Mouse (Mus musculus) heart, embryonic 13.5 days (tissue): ENCODE measurements at regions not wholly inside any gene's neighbourhood (a gene's known extent, or its start where the extent isn't known, plus 50 kb on each side); places are given as distances from the start of the nearest gene placed in this dataset.

ENCODE experiments used
- ATAC-seq: fragments of 200-750 bp; cut with Nextera tagmentation; 2 replicates; pipeline ENCODE4 v1.8.0; 2017; ENCODE audit warnings: moderate TSS enrichment; ENCODE audit not compliant: insufficient number of reproducible peaks, low FRiP score, low TSS enrichment; ENCODE audit errors: extremely low read depth
- H3K27ac ChIP-seq: fragments of 300-500 bp; sonication (generic); replicated peaks from 2 replicates; pipeline ENCODE4 v1.5.1; 2015; ENCODE audit warnings: moderate library complexity, mild to moderate bottlenecking, inconsistent platforms
- H3K27me3 ChIP-seq: fragments of 300-500 bp; sonication (generic); replicated peaks from 2 replicates; pipeline ENCODE4 v1.6.1; 2015; ENCODE audit warnings: mild to moderate bottlenecking, inconsistent platforms
- H3K36me3 ChIP-seq: fragments of 300-500 bp; sonication (generic); 2 replicates; pipeline ENCODE4 v1.6.1; 2015; ENCODE audit warnings: mild to moderate bottlenecking, inconsistent platforms
- H3K4me1 ChIP-seq: fragments of 300-500 bp; sonication (generic); 2 replicates; pipeline ENCODE4 v1.6.1; 2015; ENCODE audit warnings: inconsistent platforms
- H3K4me2 ChIP-seq: fragments of 300-500 bp; sonication (generic); 2 replicates; pipeline ENCODE4 v1.6.1; 2015; ENCODE audit warnings: inconsistent platforms, mild to moderate bottlenecking, moderate library complexity
- H3K4me3 ChIP-seq: fragments of 300-500 bp; sonication (generic); 2 replicates; pipeline ENCODE4 v1.5.1; 2015; ENCODE audit warnings: moderate library complexity, mild to moderate bottlenecking, inconsistent platforms
- H3K9ac ChIP-seq: fragments of 300-500 bp; sonication (generic); 2 replicates; pipeline ENCODE4 v1.6.1; 2015; ENCODE audit warnings: inconsistent platforms, mild to moderate bottlenecking, moderate library complexity
- H3K9me3 ChIP-seq: fragments of 300-500 bp; sonication (generic); 2 replicates; pipeline ENCODE4 v1.6.1; 2016; ENCODE audit warnings: inconsistent platforms
- WGBS: fragments of 180-500 bp; shearing (Covaris S2); methylation state at CpG from one replicate; pipeline ENCODE4 v1.1.7; 2015; ENCODE audit warnings: mixed read lengths; 5-methylcytosine and 5-hydroxymethylcytosine counted together

DNA sequence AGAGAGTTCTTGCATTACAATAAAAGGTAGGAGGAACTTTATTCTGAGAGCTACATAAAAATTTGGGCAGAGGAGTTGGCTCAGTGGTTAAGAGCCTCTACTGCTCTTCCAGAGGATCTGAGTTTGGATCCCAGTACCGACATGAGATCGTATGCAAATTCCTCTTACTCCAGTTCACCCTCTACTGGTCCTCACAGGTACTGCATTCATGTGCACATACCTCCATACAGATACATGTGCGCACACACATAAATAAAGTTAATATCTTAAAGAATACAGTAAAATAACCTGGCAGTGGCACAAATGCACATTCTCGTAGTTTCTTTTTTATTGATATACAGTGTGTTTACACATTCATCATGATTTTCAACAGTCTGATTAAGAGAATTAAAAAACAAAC lies 232.4 kb downstream of the Vps13c start:
- no peaks in the 10 kb centered on the region for H3K4me1 ChIP-seq
- H3K27me3 ChIP-seq: no peaks in the 10 kb centered on the region
- 0 out of 2 replicates have a peak, but pooled peaks cover 3% of the 10 kb centered on the region for H3K9me3 ChIP-seq
- 79% methylated on average over 4 of the region's 4 CpGs for WGBS
- no peak for ATAC-seq
- no peak overlapping the region for H3K27ac ChIP-seq
- no peaks in the 10 kb centered on the region for H3K36me3 ChIP-seq
- no peak overlapping the region for H3K4me3 ChIP-seq
- H3K4me2 ChIP-seq: no peak overlapping the region
- no peak overlapping the region for H3K9ac ChIP-seq

DNA sequence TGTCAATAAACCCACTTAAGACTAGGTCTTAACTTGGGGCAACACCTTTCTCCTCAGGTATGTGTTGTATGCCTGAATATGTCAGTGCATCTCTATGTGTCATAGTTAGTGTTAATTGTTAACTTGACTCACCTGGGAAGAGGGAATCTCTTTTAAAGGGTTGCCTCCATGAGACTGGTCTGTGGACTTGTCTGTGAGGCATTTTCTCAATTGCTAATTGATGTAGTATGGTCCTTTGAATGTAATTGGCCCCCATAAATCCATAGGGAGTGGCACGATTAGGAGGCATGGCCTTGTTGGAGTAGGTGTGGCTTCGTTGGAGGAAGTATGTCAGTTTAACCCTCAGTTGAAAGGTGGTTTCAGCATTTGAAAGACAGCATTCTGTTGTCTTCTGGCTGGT lies 237.1 kb downstream of the Vps13c start:
- no peak overlapping the region for H3K4me3 ChIP-seq
- no peak for ATAC-seq
- H3K27me3 ChIP-seq: no peaks in the 10 kb centered on the region
- H3K36me3 ChIP-seq: no peaks in the 10 kb centered on the region
- no peak overlapping the region for H3K4me2 ChIP-seq
- no peak overlapping the region for H3K27ac ChIP-seq
- 0 out of 2 replicates have a peak, but pooled peaks cover 3% of the 10 kb centered on the region for H3K9me3 ChIP-seq
- 73% methylated on average over 2 of the region's 2 CpGs for WGBS
- H3K9ac ChIP-seq: no peak overlapping the region
- no peaks in the 10 kb centered on the region for H3K4me1 ChIP-seq

- Histone ChIP-seq H3K27me3 (no peaks in the 10 kb centered on the region), H3K4me2 (no peak overlapping the region), H3K4me1 (no peaks in the 10 kb centered on the region), H3K27ac (no peak overlapping the region), H3K9ac (no peak overlapping the region), H3K36me3 (no peaks in the 10 kb centered on the region), H3K9me3 (no peaks in the 10 kb centered on the region), H3K4me3 (no peak overlapping the region)
- 83% methylated on average over 4 of the region's 4 CpGs for WGBS
- ATAC-seq: no peak
These were observed 243.1 kb downstream of the Vps13c start for GRCm38 (mm10) chr9:68083341-68083740.

GRCm38 (mm10) chr9:68084966-68085365 lies 244.8 kb downstream of the Vps13c start:
- H3K27ac ChIP-seq: no peak overlapping the region
- no peaks in the 10 kb centered on the region for H3K4me1 ChIP-seq
- H3K36me3 ChIP-seq: no peaks in the 10 kb centered on the region
- no peak overlapping the region for H3K9ac ChIP-seq
- 56% methylated on average over 4 of the region's 4 CpGs for WGBS
- no peaks in the 10 kb centered on the region for H3K9me3 ChIP-seq
- ATAC-seq: no peak
- no peaks in the 10 kb centered on the region for H3K27me3 ChIP-seq
- no peak overlapping the region for H3K4me3 ChIP-seq
- no peak overlapping the region for H3K4me2 ChIP-seq

- no peak for ATAC-seq
- Histone ChIP-seq H3K9ac (no peak overlapping the region), H3K4me3 (no peak overlapping the region), H3K4me2 (no peak overlapping the region), H3K4me1 (no peaks in the 10 kb centered on the region), H3K9me3 (no peaks in the 10 kb centered on the region), H3K27me3 (no peaks in the 10 kb centered on the region), H3K27ac (no peak overlapping the region), H3K36me3 (no peaks in the 10 kb centered on the region)
- WGBS: 81% methylated on average over 5 of the region's 5 CpGs
These were observed 254.4 kb downstream of the Vps13c start for GRCm38 (mm10) chr9:68094561-68094960.

DNA sequence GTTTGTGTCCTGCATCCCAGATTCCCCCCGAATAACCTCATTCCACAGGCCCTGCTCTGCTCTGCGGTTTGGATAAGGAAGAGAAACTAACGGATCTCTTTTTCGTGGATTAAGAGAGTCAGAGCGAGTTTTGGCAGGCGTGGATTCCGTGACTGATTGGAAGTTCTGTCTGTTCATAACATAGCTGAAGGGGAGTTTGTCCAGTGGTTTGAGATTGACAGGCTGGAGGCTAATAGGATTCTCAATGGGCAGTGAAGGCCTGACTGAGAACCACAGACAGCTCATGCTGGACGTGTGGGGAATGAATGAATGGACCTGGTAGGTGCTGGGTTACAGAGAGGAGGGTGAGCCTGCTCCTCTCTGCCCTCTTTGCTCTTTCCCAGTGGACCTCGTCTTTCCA lies 269.6 kb downstream of the Vps13c start:
- Histone ChIP-seq H3K27ac (no peak overlapping the region), H3K4me1 (no peaks in the 10 kb centered on the region), H3K4me2 (no peak overlapping the region), H3K36me3 (no peaks in the 10 kb centered on the region), H3K4me3 (no peak overlapping the region), H3K9me3 (no peaks in the 10 kb centered on the region), H3K27me3 (no peaks in the 10 kb centered on the region), H3K9ac (no peak overlapping the region)
- ATAC-seq: no peak
- 73% methylated on average over 9 of the region's 9 CpGs for WGBS

DNA sequence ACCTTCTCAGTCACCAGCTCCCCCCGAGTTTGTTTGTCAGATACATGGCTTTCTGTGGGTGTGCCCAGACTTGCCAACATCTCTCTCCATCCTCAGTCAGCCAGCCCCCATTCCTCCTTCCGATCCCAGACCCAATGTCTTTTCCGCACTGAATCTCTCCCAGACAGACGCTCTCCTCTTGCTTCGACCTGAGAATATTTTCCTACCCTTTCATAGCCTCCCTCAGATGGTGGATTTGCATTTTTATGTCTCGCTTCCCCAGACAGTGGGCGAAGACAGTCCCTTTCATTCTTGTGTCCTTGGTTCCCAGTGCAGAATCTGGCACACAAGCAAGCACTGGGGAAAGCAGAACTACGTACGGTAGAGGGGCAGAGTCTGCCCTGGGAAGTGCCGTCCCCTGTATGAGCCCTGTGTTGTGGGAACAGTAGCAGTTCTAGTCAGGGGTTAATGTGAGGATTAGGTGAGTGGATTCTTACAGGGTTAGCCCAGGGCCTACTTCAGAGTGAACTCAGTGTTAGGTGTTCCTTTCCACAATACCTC lies 275.0 kb downstream of the Vps13c start:
- Histone ChIP-seq H3K9ac (no peak overlapping the region), H3K4me2 (no peak overlapping the region), H3K27me3 (no peaks in the 10 kb centered on the region), H3K9me3 (no peaks in the 10 kb centered on the region), H3K27ac (no peak overlapping the region), H3K4me3 (no peak overlapping the region), H3K36me3 (no peaks in the 10 kb centered on the region), H3K4me1 (no peaks in the 10 kb centered on the region)
- ATAC-seq: no peak
- WGBS: 80% methylated on average over 10 of the region's 10 CpGs

DNA sequence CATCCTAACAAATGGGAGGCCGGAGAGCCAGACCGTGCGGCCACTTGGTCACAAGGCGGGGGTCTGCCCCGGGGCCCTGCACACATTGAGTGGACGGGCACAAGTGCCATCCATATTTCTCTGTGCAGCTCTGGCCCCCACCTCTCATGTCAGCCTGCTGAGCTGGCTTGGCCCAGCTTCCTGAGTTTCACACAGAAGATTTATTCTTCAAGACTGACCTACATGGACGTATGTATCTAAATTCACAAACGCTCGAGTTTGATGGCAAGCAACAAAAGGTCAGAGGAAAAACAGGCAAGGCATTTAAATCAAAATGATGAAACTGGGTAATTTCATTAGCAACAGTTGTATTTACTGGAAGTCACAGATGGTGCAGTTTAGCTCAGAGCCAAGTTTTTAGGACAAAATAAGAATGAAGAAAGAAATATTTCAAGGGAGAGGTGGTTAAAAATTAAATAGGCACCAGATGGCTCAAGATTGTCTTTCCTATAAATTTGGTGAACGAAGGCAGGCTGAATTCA lies 276.1 kb downstream of the Vps13c start:
- H3K36me3 ChIP-seq: no peaks in the 10 kb centered on the region
- no peaks in the 10 kb centered on the region for H3K4me1 ChIP-seq
- ATAC-seq: no peak
- H3K27me3 ChIP-seq: no peaks in the 10 kb centered on the region
- no peaks in the 10 kb centered on the region for H3K9me3 ChIP-seq
- H3K4me3 ChIP-seq: no peak overlapping the region
- H3K27ac ChIP-seq: no peak overlapping the region
- no peak overlapping the region for H3K4me2 ChIP-seq
- WGBS: 80% methylated on average over 10 of the region's 10 CpGs
- no peak overlapping the region for H3K9ac ChIP-seq

GRCm38 (mm10) chr9:68118266-68118665 lies 278.1 kb downstream of the Vps13c start:
- H3K4me3 ChIP-seq: no peak overlapping the region
- ATAC-seq: no peak
- H3K9ac ChIP-seq: no peak overlapping the region
- no peaks in the 10 kb centered on the region for H3K4me1 ChIP-seq
- H3K9me3 ChIP-seq: no peaks in the 10 kb centered on the region
- H3K27ac ChIP-seq: no peak overlapping the region
- H3K27me3 ChIP-seq: no peaks in the 10 kb centered on the region
- no peaks in the 10 kb centered on the region for H3K36me3 ChIP-seq
- WGBS: 49% methylated on average over 2 of the region's 2 CpGs
- no peak overlapping the region for H3K4me2 ChIP-seq

- Histone ChIP-seq H3K27ac (no peak overlapping the region), H3K9me3 (no peaks in the 10 kb centered on the region), H3K4me3 (no peak overlapping the region), H3K27me3 (no peaks in the 10 kb centered on the region), H3K4me2 (no peak overlapping the region), H3K9ac (no peak overlapping the region), H3K36me3 (no peaks in the 10 kb centered on the region), H3K4me1 (no peaks in the 10 kb centered on the region)
- WGBS: 32% methylated on average over 3 of the region's 3 CpGs
- no peak for ATAC-seq
These were observed 282.1 kb downstream of the Vps13c start for GRCm38 (mm10) chr9:68122266-68122665.

GRCm38 (mm10) chr9:68131263-68131662 lies 291.1 kb downstream of the Vps13c start:
- peaks cover 4% of the 10 kb centered on the region; the same call in 1 of the 2 replicates for H3K9me3 ChIP-seq

GRCm38 (mm10) chr9:68135446-68136050 lies 295.4 kb downstream of the Vps13c start:
- no peak for ATAC-seq
- no peak overlapping the region for H3K27ac ChIP-seq
- H3K9me3 ChIP-seq: peaks cover under 1% of the 10 kb centered on the region; the same call in 1 of the 2 replicates
- H3K36me3 ChIP-seq: no peaks in the 10 kb centered on the region
- H3K9ac ChIP-seq: no peak overlapping the region
- H3K4me2 ChIP-seq: no peak overlapping the region
- no peak overlapping the region for H3K4me3 ChIP-seq
- 48% methylated on average over 2 of the region's 2 CpGs for WGBS
- H3K4me1 ChIP-seq: 0 out of 2 replicates have a peak, but pooled peaks cover 5% of the 10 kb centered on the region
- no peaks in the 10 kb centered on the region for H3K27me3 ChIP-seq

More at GRCm38 (mm10) chr9:68131263-68131662, 291.1 kb downstream of the Vps13c start:
- no peak for ATAC-seq
- Histone ChIP-seq H3K9ac (no peak overlapping the region), H3K4me3 (no peak overlapping the region), H3K4me1 (0 out of 2 replicates have a peak, but pooled peaks cover 5% of the 10 kb centered on the region), H3K4me2 (no peak overlapping the region), H3K27ac (no peak overlapping the region), H3K36me3 (no peaks in the 10 kb centered on the region), H3K27me3 (no peaks in the 10 kb centered on the region)
